Mouse (Mus musculus): ENCODE results near the gene 5730480H06Rik. TPM values are rescaled to one million over a fixed set of nuclear protein-coding genes. Genes with fewer than 3 reads are reported as not detected.

5730480H06Rik gene
- polyA plus RNA-seq, 1 experiment from 2014 or later: 25.0 TPM

GRCm38 (mm10) chr5:48460221-48460620 is 132.5 kb downstream of the 5730480H06Rik start:
- Histone ChIP-seq H3K27ac (no peak overlapping the region), H3K27me3 (replicated peaks) (no peaks in the 10 kb centered on the region), H3K4me1 (no peaks in the 10 kb centered on the region), H3K4me3 (no peak overlapping the region), H3K9ac (no peak overlapping the region), H3K36me3 (no peaks in the 10 kb centered on the region), H3K9me3 (no peaks in the 10 kb centered on the region), H3K4me2 (replicated peaks) (no peak overlapping the region)
- WGBS: 79% methylated on average over 2 of the region's 2 CpGs
- ATAC-seq (ENCODE audit: low FRiP score, low read depth): no peak

All from neural tube, embryonic 12.5 days (tissue).